Mouse (Mus musculus): ENCODE measurements around the gene Tbx21.

GRCm38 (mm10) chr11:97094600-97094999, 20.5 kb downstream of the Tbx21 start:
- TF ChIP-seq POLR2A (IDR thresholded peaks at IDR 0.05; ENCODE audit: low read depth, low read length) (no peak), CTCF (conservative IDR thresholded peaks at IDR 0.05; ENCODE audit: insufficient read depth, insufficient read length, low read depth, low read length) (no peak)
